Mouse (Mus musculus): ENCODE data around the gene Prpf19. TPM values are rescaled to one million over a fixed set of nuclear protein-coding genes. Genes with fewer than 3 reads are reported as not detected.

The Prpf19 gene
- polyA plus RNA-seq, 1 experiment: 58.3 TPM

DNA sequence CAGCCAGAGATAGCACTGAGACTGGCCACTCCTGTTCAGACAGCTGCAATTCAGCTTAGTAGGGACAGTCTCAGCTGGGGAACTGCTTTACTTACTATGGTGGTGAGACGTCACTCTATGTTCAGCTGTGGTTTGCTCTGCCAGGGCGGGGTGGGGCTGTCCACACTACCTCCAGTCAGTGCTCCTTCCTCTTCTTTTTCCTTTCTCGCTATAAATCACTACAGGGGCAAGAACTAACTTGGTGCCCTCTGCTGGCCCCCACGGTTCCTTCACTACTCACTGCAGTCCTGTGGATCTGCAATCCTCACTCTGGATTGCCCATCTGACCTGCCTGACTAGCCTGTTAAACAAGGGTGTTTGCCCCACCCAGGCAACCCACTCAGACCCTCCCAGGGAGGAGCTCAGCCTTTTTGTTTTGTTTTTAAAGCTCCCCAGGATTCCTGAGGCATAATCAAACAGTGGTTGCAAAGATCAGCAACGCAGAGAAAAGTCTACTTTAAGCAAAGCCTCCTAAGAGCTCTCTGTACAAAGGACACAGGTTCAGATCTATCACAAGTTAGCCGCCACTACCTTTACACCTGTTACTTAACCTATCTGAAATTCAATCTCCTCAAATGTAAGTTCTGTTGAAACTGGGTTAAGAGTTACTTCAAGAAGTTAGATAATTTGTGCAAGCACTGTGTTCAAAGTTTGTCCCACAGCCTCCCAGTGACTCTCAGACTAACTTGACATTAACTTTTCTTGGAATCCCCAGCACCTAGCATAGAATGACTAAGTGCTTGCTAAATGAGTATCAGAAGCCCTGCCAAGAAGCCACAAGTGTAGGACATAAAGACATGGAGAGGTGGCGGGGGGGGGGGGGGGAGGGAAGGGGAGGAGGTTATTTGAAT, 14.7 kb upstream of the Prpf19 start:
- 15% methylated on average over 7 of the region's 7 CpGs for WGBS
- no peak overlapping the region for H3K4me3 ChIP-seq (replicated peaks; ENCODE audit: control insufficient read depth, low read depth, low read length)
- TF ChIP-seq POLR2A (IDR thresholded peaks at IDR 0.05; ENCODE audit: borderline replicate concordance, control insufficient read depth, low read depth, low read length) (no peak), CTCF (IDR thresholded peaks at IDR 0.05; ENCODE audit: control insufficient read depth, insufficient read depth, low read length) (peak; percentile 51; the same call in 1 of the 2 replicates)
- no peak overlapping the region for H3K27ac ChIP-seq (ENCODE audit: control insufficient read depth, insufficient read depth, low read depth, low read length, poor library complexity)
- peaks cover 2% of the 10 kb centered on the region; the same call in 1 of the 2 replicates for H3K4me1 ChIP-seq (ENCODE audit: control insufficient read depth, insufficient read depth, low read length)

DNA sequence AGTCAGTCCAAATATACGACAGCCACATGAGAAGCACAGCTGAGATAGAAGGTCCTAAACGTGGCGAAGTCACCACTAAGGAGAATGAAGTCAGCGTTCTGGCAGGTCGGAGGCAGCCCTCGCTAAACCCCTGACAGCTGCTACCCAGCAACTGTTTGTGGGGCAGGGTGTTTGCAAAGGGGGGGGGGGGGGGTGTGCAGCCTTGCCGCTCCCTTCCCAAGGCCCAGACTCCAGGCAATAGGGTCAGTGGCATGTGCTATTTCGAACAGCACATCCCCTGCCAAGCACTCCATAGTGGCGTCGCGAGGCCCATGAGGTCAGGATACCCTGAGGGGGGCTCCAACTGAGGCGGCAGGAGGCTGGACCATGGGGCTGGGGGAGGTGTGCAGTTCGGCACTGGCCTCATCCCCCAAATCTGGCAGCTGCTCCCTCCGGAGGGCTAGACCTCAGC, 14.0 kb upstream of the Prpf19 start:
- 7% methylated on average over 13 of the region's 14 CpGs for WGBS
- Histone ChIP-seq H3K4me3 (replicated peaks; ENCODE audit: control insufficient read depth, low read depth, low read length) (peak overlapping the region; percentile 80), H3K27ac (ENCODE audit: control insufficient read depth, insufficient read depth, low read depth, low read length, poor library complexity) (no peak overlapping the region), H3K4me1 (ENCODE audit: control insufficient read depth, insufficient read depth, low read length) (peaks cover 2% of the 10 kb centered on the region; the same call in 1 of the 2 replicates)
- TF ChIP-seq CTCF (IDR thresholded peaks at IDR 0.05; ENCODE audit: control insufficient read depth, insufficient read depth, low read length) (no peak), POLR2A (IDR thresholded peaks at IDR 0.05; ENCODE audit: borderline replicate concordance, control insufficient read depth, low read depth, low read length) (no peak)

DNA sequence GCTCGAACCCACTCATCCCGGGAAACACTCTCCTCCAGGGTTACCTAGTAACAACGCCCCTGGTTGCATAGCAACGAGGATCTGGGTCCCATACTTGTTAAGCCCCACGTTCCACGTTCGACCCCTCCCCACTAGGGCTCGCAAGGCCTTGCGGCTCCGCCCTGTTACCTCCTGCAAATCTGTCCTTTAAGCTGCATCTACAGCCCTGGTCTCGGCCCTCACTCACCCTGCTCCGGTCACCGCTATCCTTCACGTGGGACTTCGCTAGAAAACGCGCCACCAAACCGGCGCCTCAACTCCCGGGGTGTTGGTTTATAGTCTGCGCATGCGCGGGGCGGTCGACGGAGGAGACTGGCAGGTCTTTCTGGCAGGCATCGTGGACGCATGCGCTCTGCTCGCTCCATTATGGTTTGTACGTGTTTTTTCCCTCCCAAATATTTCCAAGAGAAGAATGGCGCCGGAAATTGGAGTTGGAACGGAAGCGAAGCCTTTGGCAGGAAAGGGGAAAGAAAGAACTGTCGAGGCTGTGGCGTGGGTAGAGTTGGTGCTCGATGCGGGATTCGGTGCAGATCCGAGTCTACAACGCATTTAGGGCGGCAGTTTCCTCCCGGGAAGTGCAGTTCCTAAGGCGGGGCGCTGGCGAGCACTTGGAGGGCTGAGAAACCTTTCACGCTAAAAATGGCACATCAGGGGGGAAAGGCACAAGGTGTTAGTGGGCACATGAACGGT, 13.4 kb upstream of the Prpf19 start, which contains the start of gene Tmem109:
Gene Tmem109, minus strand, starts transcription at position 576 of the 729 bp plus-strand sequence.
- H3K4me1 ChIP-seq (ENCODE audit: control insufficient read depth, insufficient read depth, low read length): peaks cover 2% of the 10 kb centered on the region; the same call in 1 of the 2 replicates
- no peak within 1 kb of the TSS for H3K27ac ChIP-seq (ENCODE audit: control insufficient read depth, insufficient read depth, low read depth, low read length, poor library complexity)
- peak within 1 kb of the TSS; percentile 80 for H3K4me3 ChIP-seq (replicated peaks; ENCODE audit: control insufficient read depth, low read depth, low read length)
- WGBS: under 1% methylated on average over 49 of the region's 49 CpGs
- peak; percentile 63; the same call in 1 of the 2 replicates for TF ChIP-seq POLR2A (IDR thresholded peaks at IDR 0.05; ENCODE audit: borderline replicate concordance, control insufficient read depth, low read depth, low read length)
- TF ChIP-seq CTCF (IDR thresholded peaks at IDR 0.05; ENCODE audit: control insufficient read depth, insufficient read depth, low read length): no peak

DNA sequence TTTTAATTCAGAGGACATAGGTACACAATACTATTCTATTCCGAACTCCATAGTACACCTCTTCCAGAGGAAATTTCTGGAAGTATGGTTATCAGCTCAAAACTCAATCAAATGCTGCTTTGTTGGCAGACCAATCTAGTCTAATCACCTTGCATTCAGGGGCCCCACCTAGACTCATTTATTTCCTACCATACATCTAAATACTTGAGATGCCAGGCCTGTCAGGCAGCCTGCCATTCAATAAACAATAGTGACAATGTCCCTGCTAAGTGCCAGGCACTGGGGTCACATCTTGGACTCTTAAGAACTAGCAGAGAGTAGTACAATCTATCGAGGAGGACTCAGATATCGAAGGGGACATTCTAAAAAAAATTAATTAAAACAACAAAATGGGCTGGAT, 2.8 kb upstream of the Prpf19 start:
- no peak for TF ChIP-seq POLR2A (IDR thresholded peaks at IDR 0.05; ENCODE audit: borderline replicate concordance, control insufficient read depth, low read depth, low read length)
- TF ChIP-seq CTCF (IDR thresholded peaks at IDR 0.05; ENCODE audit: control insufficient read depth, insufficient read depth, low read length): no peak
- Histone ChIP-seq H3K27ac (ENCODE audit: control insufficient read depth, insufficient read depth, low read depth, low read length, poor library complexity) (no peak overlapping the region), H3K4me3 (replicated peaks; ENCODE audit: control insufficient read depth, low read depth, low read length) (no peak overlapping the region), H3K4me1 (ENCODE audit: control insufficient read depth, insufficient read depth, low read length) (no peaks in the 10 kb centered on the region)
- 86% methylated on average over 3 of the region's 3 CpGs for WGBS

DNA sequence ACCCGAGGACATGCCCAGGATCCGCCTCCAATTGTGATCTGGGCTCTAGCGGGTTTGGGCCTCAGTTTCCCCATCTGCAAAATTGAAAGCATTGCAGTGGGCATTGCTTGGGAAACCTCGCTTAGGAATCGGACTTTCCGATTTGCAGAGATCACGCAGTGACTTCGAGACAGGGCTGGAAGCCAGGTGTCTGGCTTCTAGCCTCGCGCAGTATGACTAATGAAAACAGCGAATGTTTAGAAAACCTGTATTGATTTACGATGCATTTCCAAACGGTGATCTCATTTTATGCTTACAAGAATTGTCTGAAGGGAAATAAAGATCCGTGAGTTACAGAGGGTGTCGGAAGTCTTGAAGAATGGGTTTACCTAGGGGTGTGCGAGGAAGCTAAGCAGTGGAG, 677 bp downstream of the Prpf19 start:
- no peaks in the 10 kb centered on the region for H3K4me1 ChIP-seq (ENCODE audit: control insufficient read depth, insufficient read depth, low read length)
- WGBS: under 1% methylated on average over 16 of the region's 16 CpGs
- TF ChIP-seq CTCF (IDR thresholded peaks at IDR 0.05; ENCODE audit: control insufficient read depth, insufficient read depth, low read length) (no peak), POLR2A (IDR thresholded peaks at IDR 0.05; ENCODE audit: borderline replicate concordance, control insufficient read depth, low read depth, low read length) (no peak)
- H3K4me3 ChIP-seq (replicated peaks; ENCODE audit: control insufficient read depth, low read depth, low read length): peak overlapping the region; percentile 80
- H3K27ac ChIP-seq (ENCODE audit: control insufficient read depth, insufficient read depth, low read depth, low read length, poor library complexity): peak overlapping the region; percentile 87

DNA sequence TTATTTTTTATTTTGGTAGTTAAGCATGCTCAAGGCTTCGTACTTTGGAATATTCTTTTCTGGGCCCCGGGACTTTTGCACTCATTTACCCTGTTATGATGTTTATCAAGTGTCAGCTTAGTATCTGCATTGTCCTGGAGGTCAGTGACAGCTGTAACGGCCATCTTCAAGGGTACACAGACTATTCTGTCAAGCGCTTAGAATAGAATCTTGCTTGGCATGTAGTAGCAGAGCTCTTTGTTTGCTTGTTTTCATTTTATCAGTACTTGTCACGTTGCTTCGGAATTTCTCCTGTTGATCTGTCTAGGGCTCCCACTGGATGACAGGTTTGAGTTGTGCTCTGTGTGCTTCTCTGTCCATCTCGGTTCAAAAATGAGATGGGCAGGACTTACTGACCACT, 1.8 kb downstream of the Prpf19 start:
- Histone ChIP-seq H3K4me3 (replicated peaks; ENCODE audit: control insufficient read depth, low read depth, low read length) (no peak overlapping the region), H3K27ac (ENCODE audit: control insufficient read depth, insufficient read depth, low read depth, low read length, poor library complexity) (no peak overlapping the region), H3K4me1 (ENCODE audit: control insufficient read depth, insufficient read depth, low read length) (no peaks in the 10 kb centered on the region)
- TF ChIP-seq CTCF (IDR thresholded peaks at IDR 0.05; ENCODE audit: control insufficient read depth, insufficient read depth, low read length) (no peak), POLR2A (IDR thresholded peaks at IDR 0.05; ENCODE audit: borderline replicate concordance, control insufficient read depth, low read depth, low read length) (no peak)
- 80% methylated on average over 7 of the region's 7 CpGs for WGBS

DNA sequence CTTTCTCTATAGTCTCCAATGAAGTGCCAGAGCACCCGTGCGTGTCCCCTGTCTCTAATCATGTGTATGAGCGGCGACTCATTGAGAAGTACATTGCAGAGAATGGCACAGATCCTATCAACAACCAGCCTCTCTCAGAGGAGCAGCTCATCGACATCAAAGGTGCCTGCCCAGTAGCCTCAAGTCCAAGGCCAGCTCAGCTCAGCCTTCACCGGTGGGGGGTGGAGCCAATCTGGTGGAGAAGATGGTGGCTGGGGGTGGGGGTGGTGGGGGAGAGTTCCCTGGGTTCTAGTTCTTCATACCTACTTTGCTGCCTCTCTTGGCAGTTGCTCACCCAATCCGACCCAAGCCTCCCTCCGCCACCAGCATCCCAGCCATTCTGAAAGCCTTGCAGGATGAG, 2.5 kb downstream of the Prpf19 start:
- Histone ChIP-seq H3K4me1 (ENCODE audit: control insufficient read depth, insufficient read depth, low read length) (no peaks in the 10 kb centered on the region), H3K27ac (ENCODE audit: control insufficient read depth, insufficient read depth, low read depth, low read length, poor library complexity) (no peak overlapping the region), H3K4me3 (replicated peaks; ENCODE audit: control insufficient read depth, low read depth, low read length) (no peak overlapping the region)
- TF ChIP-seq POLR2A (IDR thresholded peaks at IDR 0.05; ENCODE audit: borderline replicate concordance, control insufficient read depth, low read depth, low read length) (no peak), CTCF (IDR thresholded peaks at IDR 0.05; ENCODE audit: control insufficient read depth, insufficient read depth, low read length) (no peak)
- 84% methylated on average over 8 of the region's 8 CpGs for WGBS

DNA sequence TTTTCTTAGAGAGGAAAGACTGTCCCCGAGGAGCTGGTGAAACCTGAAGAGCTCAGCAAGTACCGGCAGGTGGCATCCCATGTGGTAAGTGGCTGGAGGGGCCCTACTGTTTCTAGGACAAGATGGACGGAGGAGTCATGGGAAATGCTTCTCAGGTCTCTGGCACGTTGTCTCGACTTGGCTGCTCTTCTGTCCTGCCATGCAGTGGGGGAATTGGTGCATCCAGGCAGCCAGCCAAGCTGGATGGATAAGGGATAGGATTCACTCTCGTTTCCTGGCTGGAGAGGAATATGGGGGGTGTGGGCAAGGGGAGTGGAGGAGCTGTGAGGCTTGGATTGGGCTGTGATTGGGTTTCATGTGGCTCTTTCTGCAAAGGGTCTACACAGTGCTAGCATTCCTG, 5.3 kb downstream of the Prpf19 start:
- TF ChIP-seq CTCF (IDR thresholded peaks at IDR 0.05; ENCODE audit: control insufficient read depth, insufficient read depth, low read length) (no peak), POLR2A (IDR thresholded peaks at IDR 0.05; ENCODE audit: borderline replicate concordance, control insufficient read depth, low read depth, low read length) (no peak)
- no peak overlapping the region for H3K4me3 ChIP-seq (replicated peaks; ENCODE audit: control insufficient read depth, low read depth, low read length)
- H3K27ac ChIP-seq (ENCODE audit: control insufficient read depth, insufficient read depth, low read depth, low read length, poor library complexity): no peak overlapping the region
- no peaks in the 10 kb centered on the region for H3K4me1 ChIP-seq (ENCODE audit: control insufficient read depth, insufficient read depth, low read length)
- WGBS: 91% methylated on average over 6 of the region's 6 CpGs
